Mouse (Mus musculus): ENCODE data around the gene Nr4a3.

Nr4a3 gene

GRCm38 (mm10) chr4:48110331-48110730 is 65.4 kb downstream of the Nr4a3 start:
- no peak for DNase-seq (ENCODE audit: low spot score)

- peak; percentile 62 for DNase-seq (ENCODE audit: low spot score)
Observed at GRCm38 (mm10) chr4:48116191-48116590, 71.2 kb downstream of the Nr4a3 start.

GRCm38 (mm10) chr4:48124416-48124772 is 79.4 kb downstream of the Nr4a3 start:
- DNase-seq (ENCODE audit: low spot score), result no peak

DNA sequence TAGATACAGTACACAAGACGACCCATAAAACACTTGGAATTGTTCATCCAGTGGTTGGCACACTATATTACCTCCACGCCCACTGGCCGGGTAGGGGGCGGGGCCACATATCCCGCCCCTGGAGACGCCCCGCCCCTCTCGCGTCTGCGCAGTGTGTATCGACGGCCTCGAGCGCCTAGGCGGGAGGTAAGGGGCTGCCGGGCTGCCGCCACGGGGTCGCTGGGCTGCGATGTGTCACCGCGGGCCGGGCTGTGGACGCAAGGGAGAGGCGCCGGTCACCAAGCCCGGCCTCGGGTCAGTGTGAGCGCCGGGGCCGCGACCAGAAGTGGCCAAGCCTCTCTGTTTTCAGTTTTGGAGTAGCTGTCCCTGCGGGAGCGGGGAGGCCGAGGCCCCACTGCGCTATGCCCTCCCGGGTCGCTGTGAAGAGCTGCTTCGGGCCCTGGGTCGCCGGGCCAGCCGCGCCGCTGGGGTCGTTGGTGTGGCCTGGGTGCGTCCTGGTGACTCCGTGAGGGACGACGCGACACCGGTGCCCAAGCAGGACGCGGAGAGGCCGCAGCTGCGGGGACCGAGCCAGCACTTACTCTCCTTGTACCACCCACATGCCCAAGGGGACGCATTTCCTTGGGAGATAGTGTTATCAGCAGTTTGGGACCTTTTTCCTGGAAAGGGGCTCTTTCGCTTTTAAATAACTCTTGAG is 80.0 kb downstream of the Nr4a3 start, which contains the start of gene Stx17:
TSS of gene Stx17 (plus strand) at position 143 of the 697 bp plus-strand sequence.
- DNase-seq (ENCODE audit: low spot score), result peak; percentile 82

DNA sequence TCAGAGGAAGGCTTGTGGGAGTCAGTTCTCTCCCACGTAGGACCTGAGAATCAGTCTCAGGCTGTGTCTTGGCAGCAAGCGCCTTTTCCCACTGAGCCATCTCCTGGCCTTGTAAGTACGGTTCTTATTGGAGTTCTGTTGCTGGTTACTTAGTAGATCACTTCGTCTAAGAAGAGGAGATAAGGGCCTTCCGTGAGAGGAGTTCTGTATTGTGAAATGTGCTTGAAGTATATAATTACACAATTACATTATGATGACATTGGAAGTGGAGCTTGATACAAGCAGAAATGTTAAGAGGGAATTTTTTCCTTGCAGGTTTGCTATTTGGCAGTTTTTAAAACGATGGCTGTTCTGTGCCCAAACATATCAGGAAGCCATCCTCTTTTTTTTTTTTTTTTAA is 85.4 kb downstream of the Nr4a3 start:
- DNase-seq (ENCODE audit: low spot score), result no peak

- no peak for DNase-seq (ENCODE audit: low spot score)
Observed at GRCm38 (mm10) chr4:48131606-48132005, 86.7 kb downstream of the Nr4a3 start.

DNA sequence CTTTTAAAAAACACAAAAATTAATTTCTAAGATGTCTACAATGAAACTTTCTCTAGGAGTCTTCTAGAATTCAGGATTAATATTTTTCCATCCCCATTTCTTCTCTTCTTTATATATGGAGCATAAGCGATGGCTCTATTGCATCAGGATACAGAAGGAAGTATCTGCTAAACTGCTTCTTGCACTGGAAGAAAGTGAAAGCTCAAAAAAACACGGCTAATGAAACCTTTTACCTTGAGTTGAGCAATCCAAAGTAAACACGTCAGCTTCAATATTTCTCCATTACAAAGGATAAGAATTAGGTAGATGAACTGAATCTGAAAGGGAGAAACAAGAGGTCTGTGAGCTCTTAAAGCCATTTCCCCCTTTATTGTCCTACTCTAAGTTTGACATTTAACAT is 87.8 kb downstream of the Nr4a3 start:
- DNase-seq (ENCODE audit: low spot score), result no peak
